Mouse (Mus musculus): ENCODE measurements around the gene 1700123O20Rik. TPM values are rescaled to one million over a fixed set of nuclear protein-coding genes. Genes with fewer than 3 reads are reported as not detected.

Gene 1700123O20Rik
- polyA plus RNA-seq, 1 experiment from 2014 or later: 90.2 TPM

DNA sequence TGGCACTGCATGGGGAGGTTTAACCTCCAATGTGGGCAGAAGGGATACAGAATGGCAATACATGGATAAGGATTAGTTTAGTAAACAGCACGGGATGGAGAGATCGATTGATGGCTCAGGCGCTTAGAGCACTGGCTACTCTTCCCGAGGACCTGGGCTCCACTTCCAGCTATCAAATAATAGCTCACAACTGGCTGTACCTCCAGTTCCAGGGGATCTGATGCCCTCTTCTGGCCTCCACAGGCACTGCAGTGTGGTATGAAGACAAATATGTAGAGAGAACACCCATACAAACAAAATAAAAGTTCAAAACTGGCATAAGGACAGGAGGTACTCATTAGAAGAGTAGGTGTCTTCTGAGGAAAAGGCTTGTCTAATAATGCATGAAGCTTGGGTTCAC, 16.6 kb upstream of the 1700123O20Rik start:
- Histone ChIP-seq H3K27me3 (replicated peaks; ENCODE audit: control insufficient read depth, insufficient read depth, low read length) (no peaks in the 10 kb centered on the region), H3K27ac (ENCODE audit: low read length) (no peak overlapping the region), H3K9me3 (ENCODE audit: control insufficient read depth, low read length) (no peaks in the 10 kb centered on the region), H3K4me2 (ENCODE audit: low read depth, low read length) (no peak overlapping the region), H3K4me3 (ENCODE audit: low read length) (no peak overlapping the region), H3K36me3 (ENCODE audit: control insufficient read depth, insufficient read depth, low read length) (peaks cover 11% of the 10 kb centered on the region), H3K4me1 (ENCODE audit: control insufficient read depth, insufficient read depth, low read length) (no peaks in the 10 kb centered on the region), H3K9ac (ENCODE audit: low read depth, low read length) (no peak overlapping the region)
- WGBS: 77% methylated on average over 4 of the region's 4 CpGs
- ATAC-seq: no peak

DNA sequence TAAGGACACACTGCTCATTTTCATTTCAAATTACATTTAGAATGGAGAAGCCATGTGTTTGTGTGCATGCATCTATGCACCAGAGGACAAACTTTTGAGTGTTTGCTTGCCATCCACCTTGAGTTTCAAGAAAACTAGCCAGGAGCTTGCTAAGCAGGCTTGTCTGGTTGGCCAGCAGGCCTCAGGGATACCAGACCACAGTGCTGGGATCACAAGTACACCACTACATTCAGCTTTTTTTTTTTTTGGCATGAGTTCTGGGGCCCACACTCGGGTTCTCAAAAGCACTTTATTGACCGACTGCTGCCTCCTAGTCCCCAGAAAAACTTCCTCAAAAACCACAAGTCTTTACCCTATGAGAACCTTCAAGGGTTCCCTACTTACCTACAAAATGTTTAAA, 11.7 kb upstream of the 1700123O20Rik start:
- Histone ChIP-seq H3K4me2 (ENCODE audit: low read depth, low read length) (no peak overlapping the region), H3K9me3 (ENCODE audit: control insufficient read depth, low read length) (no peaks in the 10 kb centered on the region), H3K36me3 (ENCODE audit: control insufficient read depth, insufficient read depth, low read length) (peaks cover 16% of the 10 kb centered on the region; the same call in 1 of the 2 replicates), H3K4me1 (ENCODE audit: control insufficient read depth, insufficient read depth, low read length) (no peaks in the 10 kb centered on the region), H3K9ac (ENCODE audit: low read depth, low read length) (no peak overlapping the region), H3K4me3 (ENCODE audit: low read length) (no peak overlapping the region), H3K27ac (ENCODE audit: low read length) (no peak overlapping the region), H3K27me3 (replicated peaks; ENCODE audit: control insufficient read depth, insufficient read depth, low read length) (no peaks in the 10 kb centered on the region)
- ATAC-seq: no peak
- 67% methylated on average over 2 of the region's 2 CpGs for WGBS

DNA sequence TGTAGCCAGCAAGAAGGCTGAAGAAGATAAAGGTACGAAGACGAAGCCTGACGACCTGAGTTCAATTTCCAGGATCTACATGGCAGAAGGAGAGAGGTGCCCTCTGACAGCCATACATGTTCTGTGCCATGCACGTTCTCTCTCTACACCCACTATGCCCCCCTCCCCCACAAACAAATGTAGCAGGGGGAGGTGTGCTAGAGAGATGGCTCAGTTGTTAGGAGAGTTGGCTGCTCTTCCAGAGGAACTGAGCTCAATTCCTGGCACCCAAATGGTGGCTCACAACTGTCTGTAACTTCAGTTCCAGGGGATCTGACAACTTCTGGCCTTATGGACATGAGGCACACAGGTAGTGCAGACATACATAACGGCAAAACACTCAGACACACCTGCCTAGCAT, 9.7 kb upstream of the 1700123O20Rik start:
- Histone ChIP-seq H3K4me1 (ENCODE audit: control insufficient read depth, insufficient read depth, low read length) (no peaks in the 10 kb centered on the region), H3K9me3 (ENCODE audit: control insufficient read depth, low read length) (no peaks in the 10 kb centered on the region), H3K27ac (ENCODE audit: low read length) (no peak overlapping the region), H3K9ac (ENCODE audit: low read depth, low read length) (no peak overlapping the region), H3K36me3 (ENCODE audit: control insufficient read depth, insufficient read depth, low read length) (peaks cover 13% of the 10 kb centered on the region; the same call in 1 of the 2 replicates), H3K27me3 (replicated peaks; ENCODE audit: control insufficient read depth, insufficient read depth, low read length) (no peaks in the 10 kb centered on the region), H3K4me3 (ENCODE audit: low read length) (no peak overlapping the region), H3K4me2 (ENCODE audit: low read depth, low read length) (no peak overlapping the region)
- 77% methylated on average over 5 of the region's 5 CpGs for WGBS
- no peak for ATAC-seq

DNA sequence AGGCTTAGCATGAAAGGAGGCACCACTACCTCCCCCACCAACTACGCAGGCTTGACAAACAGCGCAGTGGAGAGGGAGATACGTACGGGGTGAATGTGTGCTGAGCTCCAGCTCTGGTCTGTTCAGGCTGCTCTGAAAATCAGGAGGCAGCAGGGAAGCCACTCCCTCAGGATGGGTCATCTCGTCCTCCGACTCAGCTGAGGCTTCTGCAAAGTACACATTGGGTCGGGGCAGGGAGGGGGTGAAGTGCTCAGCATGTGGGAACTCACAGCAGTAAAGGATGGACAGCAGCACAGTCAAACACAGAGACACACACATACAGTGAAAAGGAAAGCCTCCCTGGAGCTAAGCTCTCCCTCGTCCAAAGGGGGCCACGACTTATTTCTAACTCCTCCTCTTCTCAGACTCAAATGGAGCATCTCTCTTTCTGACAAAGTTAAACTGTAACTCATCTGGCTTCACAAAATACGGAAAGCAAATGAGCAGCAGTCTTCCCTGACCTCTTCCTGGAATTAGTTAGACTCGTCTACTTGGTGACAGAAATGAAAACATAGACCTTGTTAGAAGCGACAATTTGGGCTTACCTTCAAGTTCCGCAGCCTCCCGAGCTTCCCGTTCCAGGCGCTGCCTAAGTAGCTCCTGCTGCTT, 7.2 kb upstream of the 1700123O20Rik start:
- Histone ChIP-seq H3K4me2 (ENCODE audit: low read depth, low read length) (no peak overlapping the region), H3K9me3 (ENCODE audit: control insufficient read depth, low read length) (no peaks in the 10 kb centered on the region), H3K36me3 (ENCODE audit: control insufficient read depth, insufficient read depth, low read length) (peaks cover 13% of the 10 kb centered on the region; the same call in 1 of the 2 replicates), H3K27me3 (replicated peaks; ENCODE audit: control insufficient read depth, insufficient read depth, low read length) (no peaks in the 10 kb centered on the region), H3K27ac (ENCODE audit: low read length) (no peak overlapping the region), H3K9ac (ENCODE audit: low read depth, low read length) (no peak overlapping the region), H3K4me3 (ENCODE audit: low read length) (no peak overlapping the region), H3K4me1 (ENCODE audit: control insufficient read depth, insufficient read depth, low read length) (no peaks in the 10 kb centered on the region)
- WGBS: 73% methylated on average over 16 of the region's 16 CpGs
- ATAC-seq: no peak; the same call in 1 of the 2 replicates

DNA sequence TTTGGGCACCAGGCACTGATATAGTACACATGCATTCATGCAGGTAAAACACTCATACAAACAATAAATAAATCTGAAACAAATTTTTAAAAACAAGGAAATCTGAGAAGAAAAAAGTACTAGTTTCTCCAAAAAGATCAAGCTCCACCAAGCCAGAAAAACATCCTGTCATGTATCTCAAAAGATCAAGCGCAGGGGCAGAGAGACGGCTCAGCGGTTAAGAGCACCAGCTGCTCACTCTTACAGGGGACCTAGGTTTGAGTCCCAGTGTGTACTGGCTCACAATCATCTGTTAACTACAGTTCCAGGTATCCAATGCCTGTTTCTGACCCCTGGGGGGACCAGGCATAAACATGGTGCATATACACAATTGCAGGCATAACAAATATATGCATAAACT, 3.6 kb upstream of the 1700123O20Rik start:
- H3K27ac ChIP-seq (ENCODE audit: low read length): no peak overlapping the region
- no peaks in the 10 kb centered on the region for H3K9me3 ChIP-seq (ENCODE audit: control insufficient read depth, low read length)
- no peak overlapping the region for H3K4me3 ChIP-seq (ENCODE audit: low read length)
- H3K27me3 ChIP-seq (replicated peaks; ENCODE audit: control insufficient read depth, insufficient read depth, low read length): no peaks in the 10 kb centered on the region
- no peak for ATAC-seq
- 96% methylated on average over 3 of the region's 3 CpGs for WGBS
- no peak overlapping the region for H3K4me2 ChIP-seq (ENCODE audit: low read depth, low read length)
- peaks cover 13% of the 10 kb centered on the region; the same call in 1 of the 2 replicates for H3K36me3 ChIP-seq (ENCODE audit: control insufficient read depth, insufficient read depth, low read length)
- H3K4me1 ChIP-seq (ENCODE audit: control insufficient read depth, insufficient read depth, low read length): peaks cover 6% of the 10 kb centered on the region
- H3K9ac ChIP-seq (ENCODE audit: low read depth, low read length): no peak overlapping the region

DNA sequence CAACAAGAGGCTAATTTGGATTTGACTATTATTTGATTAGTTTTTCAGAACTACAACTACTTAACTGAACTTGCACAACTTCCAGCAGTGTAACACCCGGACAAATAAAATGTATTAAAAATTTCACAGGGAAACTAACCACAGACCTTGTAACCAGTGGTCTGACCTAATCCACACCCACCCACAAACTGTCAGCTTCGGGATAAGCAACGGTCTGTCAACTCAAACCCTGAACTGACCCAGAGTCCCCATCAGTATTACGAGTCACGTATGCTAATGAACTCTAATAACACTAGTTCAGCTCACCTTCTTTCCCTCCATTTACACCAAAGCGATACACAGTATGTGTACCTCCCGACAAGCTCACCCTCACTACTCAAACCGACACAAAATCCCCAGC, 545 bp upstream of the 1700123O20Rik start:
- ATAC-seq: no peak
- Histone ChIP-seq H3K27ac (ENCODE audit: low read length) (peak overlapping the region; percentile 91; the same call in 1 of the 2 replicates), H3K36me3 (ENCODE audit: control insufficient read depth, insufficient read depth, low read length) (peaks cover under 1% of the 10 kb centered on the region), H3K4me2 (ENCODE audit: low read depth, low read length) (peak overlapping the region; percentile 81), H3K9ac (ENCODE audit: low read depth, low read length) (peak overlapping the region; percentile 82), H3K27me3 (replicated peaks; ENCODE audit: control insufficient read depth, insufficient read depth, low read length) (no peaks in the 10 kb centered on the region), H3K4me3 (ENCODE audit: low read length) (peak overlapping the region; percentile 64), H3K9me3 (ENCODE audit: control insufficient read depth, low read length) (no peaks in the 10 kb centered on the region), H3K4me1 (ENCODE audit: control insufficient read depth, insufficient read depth, low read length) (peaks cover 15% of the 10 kb centered on the region)
- 9% methylated on average over 8 of the region's 8 CpGs for WGBS

DNA sequence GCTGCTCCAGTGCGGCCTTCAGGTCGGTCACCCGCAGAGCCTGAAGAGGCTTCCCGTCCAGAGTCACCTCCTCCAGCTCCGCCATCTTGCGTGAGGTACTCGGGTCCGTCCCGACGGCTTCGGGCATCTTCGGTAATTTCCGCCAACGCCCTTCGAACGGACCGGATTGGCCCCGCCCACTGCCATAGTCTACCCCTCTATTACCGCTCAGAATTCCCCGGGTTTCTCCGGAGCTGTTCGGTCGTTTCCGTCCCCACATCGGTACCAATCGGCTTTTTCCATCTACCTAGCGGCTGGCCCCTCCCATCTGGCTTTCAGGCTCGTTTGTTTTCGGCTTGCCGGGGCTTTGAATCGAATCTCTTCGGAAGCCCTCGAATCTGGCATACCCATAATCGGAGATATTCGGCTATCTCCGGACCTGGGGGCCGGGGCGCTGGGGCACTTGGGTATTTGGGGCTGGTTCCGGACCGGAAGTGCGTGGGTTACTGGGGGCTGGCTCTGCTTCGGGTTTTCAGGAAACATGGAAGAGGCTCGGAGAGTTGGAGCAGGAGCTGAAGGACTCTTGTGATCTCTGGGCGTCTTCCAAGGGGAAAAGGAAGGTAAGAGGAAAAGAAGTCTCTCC, 617 bp downstream of the 1700123O20Rik start, which contains the start of gene Acin1:
Gene Acin1 (minus strand): TSS at position 410 of the 622 bp plus-strand sequence.
- peak within 1 kb of the TSS; percentile 91 for H3K27ac ChIP-seq (ENCODE audit: low read length)
- H3K4me1 ChIP-seq (ENCODE audit: control insufficient read depth, insufficient read depth, low read length): peaks cover 15% of the 10 kb centered on the region
- H3K9ac ChIP-seq (ENCODE audit: low read depth, low read length): peak within 1 kb of the TSS; percentile 82
- peak; percentile 97 for ATAC-seq
- H3K36me3 ChIP-seq (ENCODE audit: control insufficient read depth, insufficient read depth, low read length): peaks cover 5% of the 10 kb centered on the region
- peak within 1 kb of the TSS; percentile 81 for H3K4me2 ChIP-seq (ENCODE audit: low read depth, low read length)
- WGBS: under 1% methylated on average over 44 of the region's 44 CpGs
- H3K4me3 ChIP-seq (ENCODE audit: low read length): peak within 1 kb of the TSS; percentile 64
- no peaks in the 10 kb centered on the region for H3K9me3 ChIP-seq (ENCODE audit: control insufficient read depth, low read length)
- H3K27me3 ChIP-seq (replicated peaks; ENCODE audit: control insufficient read depth, insufficient read depth, low read length): no peaks in the 10 kb centered on the region

DNA sequence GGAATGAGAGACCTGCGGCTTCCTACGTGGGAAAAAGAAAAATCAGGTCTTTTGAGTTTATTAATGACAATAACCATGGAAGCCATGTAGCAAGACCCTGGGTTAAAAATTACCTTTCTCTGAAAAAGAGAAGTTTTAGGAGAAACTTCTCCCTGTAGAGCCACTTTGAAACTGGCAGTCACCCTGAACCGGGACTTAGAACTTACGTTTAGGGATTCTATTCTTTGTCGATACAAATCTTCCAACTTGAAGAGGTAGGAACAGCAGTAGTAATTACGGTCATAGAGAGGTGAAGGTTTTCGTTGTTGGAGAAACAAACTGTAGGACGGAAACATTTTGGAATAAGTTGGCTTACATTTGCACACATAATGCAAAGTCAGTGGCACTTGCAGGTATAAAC, 1.2 kb downstream of the 1700123O20Rik start:
- 2% methylated on average over 8 of the region's 8 CpGs for WGBS
- no peaks in the 10 kb centered on the region for H3K27me3 ChIP-seq (replicated peaks; ENCODE audit: control insufficient read depth, insufficient read depth, low read length)

DNA sequence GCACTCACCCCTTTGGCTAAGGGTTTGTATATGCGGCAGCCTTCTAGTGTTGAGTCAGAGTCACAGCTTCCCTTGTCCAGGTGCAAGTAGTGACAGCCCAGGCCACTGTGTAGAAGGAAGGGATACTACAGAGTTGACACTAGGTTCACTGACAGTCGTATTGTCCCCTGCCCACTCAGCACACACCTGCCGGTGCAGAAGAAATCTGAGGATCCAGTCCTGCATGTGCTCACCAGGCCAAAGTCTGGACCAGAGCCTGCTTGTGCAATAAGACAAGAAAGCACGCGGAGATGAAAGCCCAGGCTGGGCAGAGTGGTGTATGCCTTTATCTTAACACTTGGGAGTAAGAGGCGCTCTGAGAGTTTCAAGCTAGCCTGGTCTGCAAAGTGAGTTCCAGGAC, 9.0 kb downstream of the 1700123O20Rik start:
- Histone ChIP-seq H3K9me3 (ENCODE audit: control insufficient read depth, low read length) (no peaks in the 10 kb centered on the region), H3K27me3 (replicated peaks; ENCODE audit: control insufficient read depth, insufficient read depth, low read length) (no peaks in the 10 kb centered on the region), H3K4me1 (ENCODE audit: control insufficient read depth, insufficient read depth, low read length) (peaks cover 6% of the 10 kb centered on the region; the same call in 1 of the 2 replicates), H3K27ac (ENCODE audit: low read length) (no peak overlapping the region), H3K4me3 (ENCODE audit: low read length) (no peak overlapping the region), H3K4me2 (ENCODE audit: low read depth, low read length) (no peak overlapping the region), H3K36me3 (ENCODE audit: control insufficient read depth, insufficient read depth, low read length) (peaks cover 7% of the 10 kb centered on the region), H3K9ac (ENCODE audit: low read depth, low read length) (no peak overlapping the region)
- 58% methylated on average over 6 of the region's 6 CpGs for WGBS
- peak; percentile 93 for ATAC-seq

More for the DNA sequence above, 1.2 kb downstream of the 1700123O20Rik start:
- no peak for ATAC-seq
- Histone ChIP-seq H3K27ac (ENCODE audit: low read length) (peak overlapping the region; percentile 74), H3K36me3 (ENCODE audit: control insufficient read depth, insufficient read depth, low read length) (peaks cover 5% of the 10 kb centered on the region), H3K4me1 (ENCODE audit: control insufficient read depth, insufficient read depth, low read length) (peaks cover 15% of the 10 kb centered on the region), H3K4me3 (ENCODE audit: low read length) (peak overlapping the region; percentile 64), H3K9ac (ENCODE audit: low read depth, low read length) (peak overlapping the region; percentile 82), H3K9me3 (ENCODE audit: control insufficient read depth, low read length) (no peaks in the 10 kb centered on the region), H3K4me2 (ENCODE audit: low read depth, low read length) (peak overlapping the region; percentile 52)

Data from intestine, embryonic 16.5 days (tissue).